22 mouse cellular contexts compared by ENCODE assay signal in genomic region chr17:84601805-84602204, GRCm38 (mm10). TPM values are rescaled to one million over a fixed set of nuclear protein-coding genes. Genes with fewer than 3 reads are reported as not detected.
DNase-seq lines count a peak whose midpoint lies in the region; ATAC-seq and TF ChIP-seq lines count a peak whose summit lies in the region.
"Had no signal": no experiment of that assay in that cellular context is flagged by ENCODE, and none has a peak within 500 bp of the region (broad histone marks: within the 10 kb centered on the region; RNA-seq: fewer than 3 reads in every experiment).

No protein-coding gene starts in this region.

- H3K36me3 ChIP-seq in limb, embryonic 15.5 days, result 0 out of 2 replicates have a peak, but pooled peaks cover 14% of the 10 kb centered on the region
- no peaks in the 10 kb centered on the region for H3K36me3 ChIP-seq in kidney, adult 2 months (ENCODE audit: control insufficient read depth, insufficient read depth, low read length)
- H3K36me3 ChIP-seq: intestine, embryonic 15.5 days; midbrain, embryonic 13.5 days had no signal

- 29% methylated on average over 5 of the region's 5 CpGs for WGBS in cerebellum, adult 2 months
- 68% methylated on average over 5 of the region's 5 CpGs for WGBS in limb, embryonic 15.5 days
- WGBS in kidney, adult 2 months, result 83% methylated on average over 5 of the region's 5 CpGs

- H3K9me3 ChIP-seq in limb, embryonic 15.5 days, result no peaks in the 10 kb centered on the region
- H3K9me3 ChIP-seq: embryonic facial prominence, embryonic 12.5 days; intestine, embryonic 15.5 days; midbrain, embryonic 13.5 days had no signal

- H3K27me3 ChIP-seq in cerebellum, adult 2 months (ENCODE audit: control insufficient read depth, insufficient read depth, low read length), result no peaks in the 10 kb centered on the region
- H3K27me3 ChIP-seq in limb, embryonic 15.5 days, result no peaks in the 10 kb centered on the region
- no peaks in the 10 kb centered on the region for H3K27me3 ChIP-seq in kidney, adult 2 months (replicated peaks; ENCODE audit: control insufficient read depth, insufficient read depth, low read length)
- H3K27me3 ChIP-seq: embryonic facial prominence, embryonic 12.5 days; intestine, embryonic 15.5 days; midbrain, embryonic 13.5 days had no signal

- TF ChIP-seq POLR2A in cerebellum, adult 2 months (IDR thresholded peaks at IDR 0.05; ENCODE audit: borderline replicate concordance, insufficient read depth, low read length), result no peak
- TF ChIP-seq POLR2A in kidney, adult 2 months (IDR thresholded peaks at IDR 0.05; ENCODE audit: low read depth, low read length), result no peak

- no peak overlapping the region for H3K9ac ChIP-seq in limb, embryonic 15.5 days
- H3K9ac ChIP-seq: embryonic facial prominence, embryonic 12.5 days; intestine, embryonic 15.5 days; midbrain, embryonic 13.5 days had no signal

- H3K27ac ChIP-seq in layer of hippocampus, adult 2 months, result no peak overlapping the region
- H3K27ac ChIP-seq in cerebellum, adult 2 months (ENCODE audit: insufficient read depth, low read length), result no peak overlapping the region
- H3K27ac ChIP-seq in limb, embryonic 15.5 days, result peak overlapping the region; percentile 39
- no peak overlapping the region for H3K27ac ChIP-seq in kidney, adult 2 months (ENCODE audit: insufficient read depth, low read depth, low read length)
- H3K27ac ChIP-seq: embryonic facial prominence, embryonic 12.5 days; intestine, embryonic 15.5 days; left cerebral cortex, adult 2 months; midbrain, embryonic 13.5 days had no signal

- DNase-seq in layer of hippocampus, adult 2 months (ENCODE audit: low spot score in 2 of 2), result no peak
- no peak for DNase-seq in layer of hippocampus, postnatal 14 days (ENCODE audit: low spot score in 2 of 2)
- peak; percentile 28 to 71 for DNase-seq in cerebellum, adult 2 months
- DNase-seq in cerebellum, postnatal 14 days, result peak; percentile 23 to 43
- DNase-seq in kidney, adult 2 months, result no peak
- DNase-seq in ovary, postnatal 14 days (ENCODE audit: low spot score), result no peak
- DNase-seq: adrenal gland, adult 2 months; kidney, postnatal 36 days; left cerebral cortex, postnatal 4 days; lung, adult 18-20 months; lung, postnatal 10 days; right cerebral cortex, postnatal 14 days had no signal

- 0 out of 2 replicates have a peak, but pooled peaks have one; percentile 25 for TF ChIP-seq CTCF in layer of hippocampus, adult 2 months (conservative IDR thresholded peaks at IDR 0.05)
- TF ChIP-seq CTCF in cerebellum, adult 2 months (IDR thresholded peaks at IDR 0.05; ENCODE audit: borderline replicate concordance, insufficient read depth, low read depth, low read length), result no peak
- no peak for TF ChIP-seq CTCF in kidney, adult 2 months (conservative IDR thresholded peaks at IDR 0.05; ENCODE audit: insufficient read depth, insufficient read length, low read depth, low read length)

- peaks cover 6% of the 10 kb centered on the region; the same call in 1 of the 2 replicates for H3K4me1 ChIP-seq in cerebellum, adult 2 months (ENCODE audit: control insufficient read depth, insufficient read depth, low read length)
- H3K4me1 ChIP-seq in limb, embryonic 15.5 days, result peaks cover 31% of the 10 kb centered on the region
- peaks cover 18% of the 10 kb centered on the region for H3K4me1 ChIP-seq in kidney, adult 2 months (ENCODE audit: control insufficient read depth, insufficient read depth, low read length)

- H3K4me2 ChIP-seq in limb, embryonic 15.5 days, result no peak overlapping the region
- H3K4me2 ChIP-seq: embryonic facial prominence, embryonic 12.5 days; heart, embryonic 11.5 days; intestine, embryonic 15.5 days; liver, embryonic 11.5 days; midbrain, embryonic 13.5 days had no signal

- no peak overlapping the region for H3K4me3 ChIP-seq in layer of hippocampus, adult 2 months
- H3K4me3 ChIP-seq in cerebellum, adult 2 months (replicated peaks; ENCODE audit: insufficient read depth, low read depth, low read length), result no peak overlapping the region
- H3K4me3 ChIP-seq in limb, embryonic 15.5 days, result no peak overlapping the region
- H3K4me3 ChIP-seq in kidney, adult 2 months (ENCODE audit: insufficient read depth, low read depth, low read length), result no peak overlapping the region
- H3K4me3 ChIP-seq: embryonic facial prominence, embryonic 12.5 days; intestine, embryonic 15.5 days; left cerebral cortex, adult 2 months; midbrain, embryonic 13.5 days had no signal

- no peak for ATAC-seq in limb, embryonic 15.5 days (ENCODE audit: insufficient number of reproducible peaks, low FRiP score, low TSS enrichment, low read depth)
- no peak for ATAC-seq in monocyte, adult 5-6 weeks (replicated peaks; ENCODE audit: insufficient number of reproducible peaks, low FRiP score, low TSS enrichment, poor library complexity, severe bottlenecking)
- ATAC-seq: hindbrain, embryonic 16.5 days; intestine, embryonic 15.5 days; midbrain, embryonic 13.5 days had no signal

RNA-seq across cellular contexts. Expression of gene Dync2li1, which starts 24.5 kb away (rescaled TPM):
- 10 to 100 TPM; 20.5 to 22.5 TPM for total RNA-seq in layer of hippocampus, adult 2 months (2021)
- total RNA-seq in layer of hippocampus, postnatal 14 days (2021), result 10 to 100 TPM; 21.7 to 23.5 TPM
- polyA plus RNA-seq in cerebellum, adult 2 months (2012; rRNA removed), result 15.3 and 17.6 TPM in 2 replicates
- 26.8 and 29.1 TPM in 2 replicates for polyA plus RNA-seq in limb, embryonic 15.5 days (2015; fragmentation: Nextera tagmentation; extraction: Ambion mirVana)
- polyA plus RNA-seq in kidney, adult 2 months (2012; rRNA removed), result 13.0 and 19.1 TPM in 2 replicates
- total RNA-seq in monocyte, adult 5-6 weeks (2017), result 1.3 TPM in 1 of 3 replicates, not detected in the others
- total RNA-seq: MEL had no signal

Comparison
In these comparisons a context has a peak if more than half of its experiments do, and no peak if none do; other contexts are left out.
1. DNase-seq: peak in cerebellum, adult 2 months (2 of 2) and cerebellum, postnatal 14 days (2 of 2); none in layer of hippocampus, adult 2 months (0 of 2), layer of hippocampus, postnatal 14 days (0 of 2), kidney, adult 2 months (single experiment) and ovary, postnatal 14 days (single experiment).